Mouse (Mus musculus): ENCODE results near the gene Pdcd7. TPM values are rescaled to one million over a fixed set of nuclear protein-coding genes. Genes with fewer than 3 reads are reported as not detected.
A peak's percentile ranks its signal among the peaks of the same experiment; 100 is the strongest.

The Pdcd7 gene
- polyA plus RNA-seq, 1 experiment = 19.8 TPM

DNA sequence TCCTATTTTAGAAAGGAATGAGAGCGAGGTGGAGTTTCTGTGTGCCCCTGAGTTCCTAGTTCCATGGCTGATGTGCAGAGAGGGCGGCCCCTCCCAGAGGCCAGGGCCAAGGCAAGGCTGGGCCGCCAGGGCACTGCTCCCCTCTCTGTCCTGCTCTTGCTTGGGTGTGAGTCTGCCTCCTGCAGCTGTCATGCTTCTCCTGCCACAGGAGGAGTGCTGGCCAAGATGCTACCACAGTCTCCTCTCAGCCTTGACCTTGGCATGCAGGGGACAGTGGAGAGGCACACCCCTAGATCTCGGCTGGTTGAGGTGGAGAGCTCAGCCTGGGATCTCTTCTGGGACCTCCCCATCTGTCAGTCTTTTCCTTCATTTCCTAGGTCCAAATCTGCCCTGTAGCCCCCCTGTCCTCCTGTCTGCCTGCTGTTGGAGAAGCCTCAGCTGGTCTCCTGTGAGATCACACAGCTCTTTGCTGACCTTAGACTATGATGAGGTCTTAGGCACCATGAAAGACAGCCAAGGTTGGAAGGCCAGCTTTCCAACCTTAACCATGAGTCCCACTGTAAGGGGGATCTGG lies 35.2 kb downstream of the Pdcd7 start:
- TF ChIP-seq CTCF (IDR thresholded peaks at IDR 0.05; ENCODE audit: borderline replicate concordance, insufficient read depth, low read depth, low read length) (no peak), POLR2A (IDR thresholded peaks at IDR 0.05; ENCODE audit: borderline replicate concordance, insufficient read depth, low read length) (no peak)
- H3K27ac ChIP-seq (ENCODE audit: insufficient read depth, low read length) = no peak overlapping the region
- no peak overlapping the region for H3K4me3 ChIP-seq (replicated peaks; ENCODE audit: insufficient read depth, low read depth, low read length)
- no peak for DNase-seq
- WGBS = 47% methylated on average over 4 of the region's 4 CpGs
- H3K27me3 ChIP-seq (ENCODE audit: control insufficient read depth, insufficient read depth, low read length) = no peaks in the 10 kb centered on the region
- no peaks in the 10 kb centered on the region for H3K4me1 ChIP-seq (ENCODE audit: control insufficient read depth, insufficient read depth, low read length)

DNA sequence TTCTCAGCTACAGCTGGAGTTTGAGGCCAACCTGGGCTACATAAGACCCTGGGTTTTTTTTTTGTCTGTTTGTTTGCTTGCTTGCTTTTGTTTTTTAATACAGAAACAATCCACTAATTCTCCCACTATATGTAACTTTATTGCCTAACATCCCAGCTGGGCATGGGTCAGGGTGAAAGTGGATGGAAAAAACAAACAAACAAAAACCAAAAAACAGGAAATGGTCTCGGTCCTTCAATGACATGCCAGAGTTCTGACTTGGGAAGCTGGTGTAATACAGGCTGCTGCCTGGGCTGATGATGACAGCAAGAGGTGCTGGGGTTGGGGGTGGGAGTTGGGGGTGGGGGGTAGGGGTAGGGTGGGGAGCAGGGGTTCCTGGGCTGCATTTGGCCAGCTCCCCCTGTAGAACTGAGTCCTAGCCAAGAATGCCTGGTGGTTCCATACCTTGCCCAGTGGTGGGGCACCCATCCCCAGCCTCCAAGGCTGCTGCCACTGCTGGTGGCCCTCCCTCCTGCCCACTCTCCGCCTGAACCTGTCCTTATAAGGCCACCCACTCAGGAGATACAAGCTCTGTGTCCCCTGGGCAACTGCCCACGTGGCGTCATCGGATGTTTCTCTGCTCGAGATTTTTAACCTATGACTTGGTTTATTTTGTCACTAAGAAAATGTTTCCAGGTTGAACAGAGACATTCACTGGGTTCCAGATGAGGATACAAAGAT lies 36.3 kb downstream of the Pdcd7 start:
- DNase-seq = no peak
- WGBS = 70% methylated on average over 6 of the region's 6 CpGs
- no peaks in the 10 kb centered on the region for H3K4me1 ChIP-seq (ENCODE audit: control insufficient read depth, insufficient read depth, low read length)
- no peaks in the 10 kb centered on the region for H3K27me3 ChIP-seq (ENCODE audit: control insufficient read depth, insufficient read depth, low read length)
- TF ChIP-seq CTCF (IDR thresholded peaks at IDR 0.05; ENCODE audit: borderline replicate concordance, insufficient read depth, low read depth, low read length) (no peak), POLR2A (IDR thresholded peaks at IDR 0.05; ENCODE audit: borderline replicate concordance, insufficient read depth, low read length) (no peak)
- no peak overlapping the region for H3K27ac ChIP-seq (ENCODE audit: insufficient read depth, low read length)
- H3K4me3 ChIP-seq (replicated peaks; ENCODE audit: insufficient read depth, low read depth, low read length) = no peak overlapping the region

DNA sequence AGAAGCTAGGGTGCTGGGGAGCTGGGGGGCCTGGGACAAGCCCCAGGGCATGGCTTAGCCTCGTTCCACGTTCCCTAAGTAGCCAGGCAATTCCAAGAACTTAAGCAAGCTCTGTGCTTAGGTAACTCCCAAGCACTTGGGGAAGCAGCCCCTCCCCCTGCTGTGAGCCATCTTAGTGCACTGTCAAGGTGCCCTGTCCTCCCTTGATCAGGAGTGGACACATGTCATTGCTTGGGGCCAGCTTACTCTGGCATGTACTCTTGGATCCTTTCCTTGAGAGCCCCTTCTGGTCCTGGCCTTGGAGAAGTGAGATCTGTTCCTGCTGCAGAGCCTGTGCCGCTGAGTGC lies 36.8 kb downstream of the Pdcd7 start:
- Histone ChIP-seq H3K27me3 (ENCODE audit: control insufficient read depth, insufficient read depth, low read length) (no peaks in the 10 kb centered on the region), H3K4me3 (replicated peaks; ENCODE audit: insufficient read depth, low read depth, low read length) (no peak overlapping the region), H3K4me1 (ENCODE audit: control insufficient read depth, insufficient read depth, low read length) (no peaks in the 10 kb centered on the region), H3K27ac (ENCODE audit: insufficient read depth, low read length) (no peak overlapping the region)
- DNase-seq = peak in 1 of 2 experiments; percentile 26
- WGBS = 54% methylated on average over 3 of the region's 3 CpGs
- TF ChIP-seq CTCF (IDR thresholded peaks at IDR 0.05; ENCODE audit: borderline replicate concordance, insufficient read depth, low read depth, low read length) (no peak), POLR2A (IDR thresholded peaks at IDR 0.05; ENCODE audit: borderline replicate concordance, insufficient read depth, low read length) (no peak)

DNA sequence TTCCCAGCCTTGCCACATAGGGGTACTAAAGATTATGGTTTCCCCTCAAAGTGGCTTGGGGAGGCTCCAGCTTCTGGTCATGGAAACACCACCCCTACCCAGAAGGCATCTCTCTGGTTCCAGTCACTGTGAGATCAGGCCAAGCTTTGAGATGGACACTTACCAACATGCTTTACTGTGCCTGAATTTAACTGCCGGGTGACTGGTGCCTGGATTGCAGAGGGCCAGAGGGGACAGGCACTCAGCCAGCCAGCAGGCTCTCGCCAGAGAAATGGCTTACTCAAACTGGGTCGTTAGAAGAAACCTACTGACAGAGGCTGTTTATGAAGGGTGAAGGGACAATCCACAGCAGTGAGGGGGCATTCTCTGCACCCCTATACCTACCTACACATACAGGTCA lies 38.4 kb downstream of the Pdcd7 start:
- Histone ChIP-seq H3K4me1 (ENCODE audit: control insufficient read depth, insufficient read depth, low read length) (no peaks in the 10 kb centered on the region), H3K27ac (ENCODE audit: insufficient read depth, low read length) (no peak overlapping the region), H3K4me3 (replicated peaks; ENCODE audit: insufficient read depth, low read depth, low read length) (no peak overlapping the region), H3K27me3 (ENCODE audit: control insufficient read depth, insufficient read depth, low read length) (no peaks in the 10 kb centered on the region)
- 13% methylated on average over 3 of the region's 3 CpGs for WGBS
- TF ChIP-seq POLR2A (IDR thresholded peaks at IDR 0.05; ENCODE audit: borderline replicate concordance, insufficient read depth, low read length) = no peak
- no peak for TF ChIP-seq CTCF (IDR thresholded peaks at IDR 0.05; ENCODE audit: borderline replicate concordance, insufficient read depth, low read depth, low read length)
- DNase-seq = no peak

DNA sequence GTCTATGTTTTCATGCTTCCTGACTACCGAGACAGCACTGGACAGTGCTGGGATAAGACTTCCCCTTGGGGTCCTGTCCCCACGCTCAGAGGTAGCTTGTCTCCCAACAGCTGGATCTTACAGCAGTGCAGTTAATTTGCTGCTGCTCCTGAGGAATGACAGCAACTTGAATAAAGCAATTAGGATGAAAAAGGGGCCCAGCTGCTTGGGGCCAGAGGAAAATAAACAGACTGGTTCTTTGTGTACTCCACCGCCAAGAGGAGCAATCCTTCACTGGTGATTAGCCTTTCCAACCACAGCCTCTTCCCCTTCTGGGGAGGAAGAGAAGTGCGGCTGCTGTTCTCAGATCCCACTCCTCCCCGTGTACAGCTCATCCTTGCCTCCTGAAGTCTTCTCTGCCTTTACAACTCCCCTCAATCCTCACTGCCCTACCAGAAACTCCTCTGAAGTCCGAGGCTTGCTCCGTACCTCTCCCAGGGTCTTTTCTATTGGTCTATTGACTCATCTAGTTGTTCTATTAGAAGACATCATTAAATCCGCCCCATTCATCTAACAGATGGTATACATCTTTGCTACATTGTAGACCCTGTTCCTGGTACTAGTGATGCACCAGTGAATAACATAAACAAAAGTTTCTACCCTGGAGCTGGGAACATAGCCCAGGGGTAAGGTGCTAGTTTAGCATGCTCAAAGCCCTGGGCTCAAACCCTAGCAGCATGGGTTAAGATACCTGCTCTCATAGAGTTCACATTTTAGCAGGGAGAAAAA lies 40.7 kb downstream of the Pdcd7 start:
- no peak overlapping the region for H3K27ac ChIP-seq (ENCODE audit: insufficient read depth, low read length)
- H3K27me3 ChIP-seq (ENCODE audit: control insufficient read depth, insufficient read depth, low read length) = no peaks in the 10 kb centered on the region
- WGBS = 46% methylated on average over 8 of the region's 8 CpGs
- no peaks in the 10 kb centered on the region for H3K4me1 ChIP-seq (ENCODE audit: control insufficient read depth, insufficient read depth, low read length)
- DNase-seq = no peak
- H3K4me3 ChIP-seq (replicated peaks; ENCODE audit: insufficient read depth, low read depth, low read length) = no peak overlapping the region
- TF ChIP-seq POLR2A (IDR thresholded peaks at IDR 0.05; ENCODE audit: borderline replicate concordance, insufficient read depth, low read length) = no peak
- TF ChIP-seq CTCF (IDR thresholded peaks at IDR 0.05; ENCODE audit: borderline replicate concordance, insufficient read depth, low read depth, low read length) = no peak

DNA sequence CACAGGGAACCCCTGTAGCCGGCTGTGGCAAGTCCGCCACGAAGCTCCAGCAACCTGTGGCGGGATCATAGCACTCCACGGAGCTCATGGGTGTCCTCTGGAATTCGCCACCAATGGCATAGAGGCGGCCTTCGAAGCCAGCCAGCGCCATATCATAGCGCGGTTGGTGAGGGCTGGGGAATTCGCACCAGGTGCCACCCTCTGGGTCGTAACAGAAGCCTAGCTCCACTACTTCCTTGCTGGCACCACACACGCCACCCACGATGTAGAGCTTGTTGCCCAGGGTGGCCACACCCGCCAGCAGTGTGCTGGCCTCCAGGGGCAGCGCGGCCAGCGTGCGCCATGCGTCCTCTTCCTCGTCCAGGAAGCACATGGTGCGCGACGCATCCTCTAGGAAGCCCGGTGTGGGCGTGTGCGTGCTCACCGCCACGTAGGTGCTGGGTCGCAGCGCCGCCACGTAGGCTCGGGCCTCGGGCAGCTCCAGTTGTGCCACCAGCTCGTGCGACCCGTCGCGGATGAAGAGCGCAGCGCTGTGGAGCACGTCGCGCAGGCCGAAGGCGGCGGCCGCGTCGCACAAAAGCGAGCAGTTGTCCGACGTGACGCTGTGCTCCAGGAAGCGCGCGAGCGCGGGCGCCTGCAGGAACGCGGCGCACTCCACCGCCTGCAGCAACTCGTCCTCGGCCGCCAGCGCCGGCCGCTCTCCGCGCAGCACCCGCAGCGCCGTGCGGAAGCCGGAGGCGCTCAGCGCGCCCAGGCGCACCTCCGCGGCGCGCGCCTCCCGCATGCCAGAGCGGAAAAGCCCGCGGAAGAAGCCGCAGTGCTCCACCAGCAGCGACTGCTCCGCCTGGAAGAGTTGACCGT lies 45.1 kb downstream of the Pdcd7 start:
- no peaks in the 10 kb centered on the region for H3K4me1 ChIP-seq (ENCODE audit: control insufficient read depth, insufficient read depth, low read length)
- DNase-seq = no peak
- 17% methylated on average over 96 of the region's 96 CpGs for WGBS
- no peak overlapping the region for H3K4me3 ChIP-seq (replicated peaks; ENCODE audit: insufficient read depth, low read depth, low read length)
- no peaks in the 10 kb centered on the region for H3K27me3 ChIP-seq (ENCODE audit: control insufficient read depth, insufficient read depth, low read length)
- H3K27ac ChIP-seq (ENCODE audit: insufficient read depth, low read length) = no peak overlapping the region
- TF ChIP-seq CTCF (IDR thresholded peaks at IDR 0.05; ENCODE audit: borderline replicate concordance, insufficient read depth, low read depth, low read length) (no peak), POLR2A (IDR thresholded peaks at IDR 0.05; ENCODE audit: borderline replicate concordance, insufficient read depth, low read length) (no peak)

DNA sequence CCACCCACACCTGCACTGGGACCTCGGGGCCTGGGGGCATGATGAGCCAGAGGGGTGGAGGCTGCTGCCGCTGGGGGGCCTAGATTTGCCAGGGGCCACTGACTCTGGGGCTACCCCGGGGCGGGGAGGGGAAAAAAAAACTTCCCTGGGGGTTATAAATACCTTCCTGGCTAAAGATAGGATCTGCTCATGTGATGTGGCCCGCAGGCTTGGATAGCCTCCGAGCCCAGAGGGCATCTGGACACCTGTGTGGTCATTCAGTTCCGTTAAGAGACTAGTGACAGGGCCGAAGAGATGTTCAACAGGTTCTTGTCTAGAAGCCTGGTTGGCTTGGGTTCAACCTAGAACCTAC lies 45.7 kb downstream of the Pdcd7 start, which contains the start of gene Kbtbd13:
TSS of gene Kbtbd13 (minus strand) at position 40 of the 352 bp plus-strand sequence.
- no peak within 1 kb of the TSS for H3K4me3 ChIP-seq (replicated peaks; ENCODE audit: insufficient read depth, low read depth, low read length)
- no peak within 1 kb of the TSS for H3K27ac ChIP-seq (ENCODE audit: insufficient read depth, low read length)
- no peaks in the 10 kb centered on the region for H3K27me3 ChIP-seq (ENCODE audit: control insufficient read depth, insufficient read depth, low read length)
- TF ChIP-seq POLR2A (IDR thresholded peaks at IDR 0.05; ENCODE audit: borderline replicate concordance, insufficient read depth, low read length) (no peak), CTCF (IDR thresholded peaks at IDR 0.05; ENCODE audit: borderline replicate concordance, insufficient read depth, low read depth, low read length) (no peak)
- no peaks in the 10 kb centered on the region for H3K4me1 ChIP-seq (ENCODE audit: control insufficient read depth, insufficient read depth, low read length)
- 45% methylated on average over 8 of the region's 8 CpGs for WGBS
- DNase-seq = no peak

All from cerebellum, adult 2 months (tissue).